In genomic region chr7:70505671-70506181, GRCm38 (mm10) we compare ENCODE assay signal across 9 mouse cellular contexts.
DNase-seq lines count a peak whose midpoint lies in the region; ATAC-seq lines count a peak whose summit lies in the region.
"Had no signal": no experiment of that assay in that cellular context is flagged by ENCODE, and none has a peak within 500 bp of the region (broad histone marks: within the 10 kb centered on the region; RNA-seq: fewer than 3 reads in every experiment).

No protein-coding gene starts in this region.

- no peak overlapping the region for H3K4me3 ChIP-seq in limb, embryonic 15.5 days
- H3K4me3 ChIP-seq in forebrain, embryonic 14.5 days (ENCODE audit: low read depth, low read length): no peak overlapping the region
- H3K4me3 ChIP-seq: heart, adult 2 months had no signal

- H3K36me3 ChIP-seq in limb, embryonic 15.5 days: no peaks in the 10 kb centered on the region
- no peaks in the 10 kb centered on the region for H3K36me3 ChIP-seq in forebrain, embryonic 14.5 days (ENCODE audit: control insufficient read depth, insufficient read depth, low read length)

- no peaks in the 10 kb centered on the region for H3K9me3 ChIP-seq in limb, embryonic 15.5 days
- no peaks in the 10 kb centered on the region for H3K9me3 ChIP-seq in forebrain, embryonic 14.5 days (replicated peaks; ENCODE audit: control insufficient read depth, low read length)

- H3K4me2 ChIP-seq in limb, embryonic 15.5 days: no peak overlapping the region
- no peak overlapping the region for H3K4me2 ChIP-seq in forebrain, embryonic 14.5 days (ENCODE audit: low read length)

- peak; percentile 28 for DNase-seq in urinary bladder, postnatal 14 days (ENCODE audit: low spot score)
- no peak for DNase-seq in urinary bladder, postnatal 10 days (ENCODE audit: low spot score)
- DNase-seq in kidney, adult 11 months: peak; percentile 87
- DNase-seq in retina, embryonic 14.5 days (ENCODE audit: low spot score): no peak
- DNase-seq in urinary bladder, adult 2 months (ENCODE audit: low spot score): no peak
- no peak for DNase-seq in testis, postnatal 10 days (ENCODE audit: low spot score)
- DNase-seq in forebrain, embryonic 14.5 days (ENCODE audit: low spot score): no peak

- ATAC-seq in limb, embryonic 15.5 days (ENCODE audit: insufficient number of reproducible peaks, low FRiP score, low TSS enrichment, low read depth): no peak
- no peak for ATAC-seq in forebrain, embryonic 14.5 days

- peak overlapping the region; percentile 27; the same call in 1 of the 2 replicates for H3K27ac ChIP-seq in limb, embryonic 15.5 days
- H3K27ac ChIP-seq in forebrain, embryonic 14.5 days (ENCODE audit: low read depth, low read length): no peak overlapping the region
- H3K27ac ChIP-seq: heart, adult 2 months had no signal

- no peak overlapping the region for H3K9ac ChIP-seq in limb, embryonic 15.5 days
- no peak overlapping the region for H3K9ac ChIP-seq in forebrain, embryonic 14.5 days (ENCODE audit: low read length)

- peaks cover 5% of the 10 kb centered on the region; the same call in 1 of the 2 replicates for H3K27me3 ChIP-seq in limb, embryonic 15.5 days
- no peaks in the 10 kb centered on the region for H3K27me3 ChIP-seq in forebrain, embryonic 14.5 days (replicated peaks; ENCODE audit: control insufficient read depth, insufficient read depth, low read length)

- 11% methylated on average over 7 of the region's 7 CpGs for WGBS in limb, embryonic 15.5 days
- WGBS in forebrain, embryonic 14.5 days: 42% methylated on average over 7 of the region's 7 CpGs

- H3K4me1 ChIP-seq in limb, embryonic 15.5 days: peaks cover 10% of the 10 kb centered on the region
- no peaks in the 10 kb centered on the region for H3K4me1 ChIP-seq in forebrain, embryonic 14.5 days (ENCODE audit: control insufficient read depth, insufficient read depth, low read length)

Comparison
In these comparisons a context has a peak if more than half of its experiments do, and no peak if none do; other contexts are left out.
1. DNase-seq: peak in urinary bladder, postnatal 14 days (single experiment) and kidney, adult 11 months (single experiment); none in urinary bladder, postnatal 10 days (single experiment), retina, embryonic 14.5 days (single experiment), urinary bladder, adult 2 months (single experiment), testis, postnatal 10 days (single experiment) and forebrain, embryonic 14.5 days (single experiment).